Mouse (Mus musculus) T-helper 2 cell (primary cell): ENCODE results near the gene Itgae.

ENCODE experiments used
- in situ Hi-C: fragments of 300-600 bp; cut with MboI, MseI; formaldehyde crosslinking; loops from one replicate; pipeline ENCODE4 v1.15.1; 2025; ENCODE audit warnings: high pct_unique_total_duplicates

Itgae gene

DNA sequence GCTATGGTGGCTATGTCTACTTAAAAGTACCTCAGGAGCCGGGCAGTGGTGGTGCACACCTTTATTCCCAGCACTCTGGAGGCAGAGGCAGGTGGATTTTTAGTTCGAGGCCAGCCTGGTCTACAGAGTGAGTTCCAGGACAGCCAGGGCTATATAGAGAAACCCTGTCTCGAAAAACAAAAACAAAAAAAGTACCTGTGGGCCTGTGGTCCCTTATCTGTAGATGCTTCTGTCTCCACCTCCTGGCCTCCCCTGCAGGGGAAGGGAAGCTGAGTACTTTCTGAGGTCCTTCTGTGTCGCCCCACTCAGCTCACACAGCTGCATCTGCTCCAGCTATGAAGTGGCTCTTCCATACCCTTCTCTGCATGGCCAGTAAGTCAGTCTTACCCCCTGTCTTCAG lies at the start of gene Itgae:
TSS of gene Itgae (plus strand) at position 301 of the 400 bp plus-strand sequence.
- in situ Hi-C loops: no loop called here

GRCm38 (mm10) chr11:73044229-73044755 lies 46.1 kb upstream of the Itgae start:
- in situ Hi-C loops: loop anchor here (10.0 kb wide), 1 partner anchor 469 kb away; no protein-coding TSS in a partner anchor

DNA sequence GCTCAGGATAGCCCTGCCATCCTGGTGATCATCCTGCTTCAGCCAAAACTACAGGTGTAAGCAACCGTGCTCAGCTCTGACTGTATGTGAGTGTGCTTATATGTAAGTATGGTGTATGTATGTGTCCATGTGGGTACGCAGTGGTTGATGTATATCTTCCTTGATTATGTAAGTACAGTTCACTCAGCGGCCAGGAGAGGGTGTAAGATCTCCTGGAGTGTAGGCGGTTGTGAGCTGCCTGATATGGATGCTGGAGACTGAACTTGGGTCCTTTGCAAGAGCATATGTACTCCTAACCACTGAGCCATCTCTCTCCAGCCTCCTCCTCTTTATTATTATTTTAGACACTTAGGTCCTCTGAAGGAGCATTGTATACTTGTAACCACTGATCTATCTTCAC lies 45.6 kb upstream of the Itgae start:
- in situ Hi-C loops: loop anchor here (10.0 kb wide), 1 partner anchor 470 kb away; no protein-coding TSS in a partner anchor

- in situ Hi-C loops: loop anchor here (10.0 kb wide), 1 partner anchor 473 kb away; no protein-coding TSS in a partner anchor
Observed at GRCm38 (mm10) chr11:73047542-73047996, 42.8 kb upstream of the Itgae start, which contains the start of gene Ncbp3. Gene Ncbp3, plus strand, starts transcription at chr11:73047783.

DNA sequence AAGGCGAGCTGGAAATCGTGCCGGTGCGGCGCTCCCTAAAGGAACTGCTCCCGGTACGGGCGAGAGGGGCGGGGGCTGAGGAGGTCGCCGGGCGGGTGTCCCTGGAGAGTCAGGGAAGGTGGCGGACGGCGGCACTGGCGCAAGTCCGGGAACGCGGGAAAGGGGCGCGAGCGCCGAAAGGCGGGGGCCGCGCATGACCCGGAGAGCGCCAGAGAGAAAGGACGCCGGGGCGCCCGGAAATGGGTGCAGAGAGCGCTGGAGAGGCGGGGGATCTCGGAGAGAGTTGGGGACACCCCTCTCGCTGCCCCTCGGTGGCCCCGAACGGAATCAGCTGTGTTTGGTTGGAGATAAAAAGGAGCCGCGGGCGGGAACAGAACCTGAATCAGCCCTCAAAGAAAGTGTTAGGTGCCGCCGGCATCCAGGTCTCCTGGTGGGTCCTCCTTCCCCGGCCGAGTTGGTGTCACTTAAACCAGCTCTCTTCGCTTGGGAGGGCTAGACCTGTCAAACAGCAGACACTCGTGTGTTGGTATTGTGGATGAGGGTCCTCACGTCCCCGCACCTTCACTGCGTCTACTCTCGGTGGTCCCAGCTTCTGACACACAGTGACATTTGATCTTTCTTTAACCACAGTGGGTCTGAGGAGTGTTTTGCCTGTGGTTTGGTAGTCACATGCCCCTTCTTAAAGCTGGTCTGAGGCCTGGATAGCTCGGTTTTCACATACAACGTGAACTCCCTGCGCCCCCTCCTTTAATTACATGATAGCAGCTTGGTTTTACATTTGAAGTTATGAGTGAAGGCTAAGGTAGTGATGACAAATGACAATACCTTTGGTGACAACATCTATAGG lies 42.1 kb upstream of the Itgae start:
- in situ Hi-C loops: loop anchor here (10.0 kb wide), 1 partner anchor 473 kb away; no protein-coding TSS in a partner anchor

- in situ Hi-C loops: loop anchor here (10.0 kb wide), 1 partner anchor 475 kb away; no protein-coding TSS in a partner anchor
Observed at GRCm38 (mm10) chr11:73049335-73049734, 41.0 kb upstream of the Itgae start.

DNA sequence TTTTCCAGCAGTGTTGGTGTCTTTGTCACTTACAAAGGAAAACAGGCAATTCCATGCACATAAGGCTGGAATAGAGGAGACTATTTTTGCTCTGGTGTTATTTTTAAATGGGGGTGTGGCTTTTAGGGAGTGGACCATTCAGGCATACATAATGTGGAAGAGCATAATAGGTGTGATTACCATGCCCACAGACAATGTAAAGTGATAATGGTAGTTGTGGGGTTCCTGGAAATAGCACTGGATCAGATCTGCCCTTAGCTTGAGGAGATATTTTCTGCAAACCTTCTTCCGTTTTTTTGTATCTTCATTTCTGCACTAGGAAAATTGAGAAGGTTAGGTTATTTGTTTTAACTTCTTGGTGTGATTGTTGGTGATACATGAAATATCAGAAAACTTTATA lies 37.6 kb upstream of the Itgae start:
- in situ Hi-C loops: loop anchor here (10.0 kb wide), 1 partner anchor 1732 kb away; no protein-coding TSS in a partner anchor

- in situ Hi-C loops: loop anchor here (10.0 kb wide), 1 partner anchor 1727 kb away; no protein-coding TSS in a partner anchor
Observed at GRCm38 (mm10) chr11:73057701-73058100, 32.7 kb upstream of the Itgae start.

GRCm38 (mm10) chr11:73059630-73060029 lies 30.8 kb upstream of the Itgae start:
- in situ Hi-C loops: loop anchor here (10.0 kb wide), 1 partner anchor 1725 kb away; no protein-coding TSS in a partner anchor

DNA sequence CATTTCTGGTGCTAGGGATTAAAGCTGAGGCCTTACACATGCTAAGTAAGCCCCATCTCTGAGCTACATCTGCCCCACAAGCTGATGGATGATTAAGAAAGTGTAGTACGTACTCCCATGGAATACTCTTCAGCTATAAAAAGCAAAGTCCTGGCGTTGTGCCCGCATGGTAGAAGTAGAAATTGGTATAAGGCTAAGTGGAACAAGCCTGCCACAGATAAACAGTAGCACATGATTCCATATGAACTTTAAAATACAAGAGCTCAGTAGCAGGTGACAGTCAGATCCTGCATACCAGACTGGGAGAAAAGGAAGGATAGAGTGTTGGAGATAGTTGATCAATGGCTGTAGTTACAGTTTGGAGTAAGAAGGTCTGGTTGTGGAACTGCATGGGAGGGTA lies 29.0 kb upstream of the Itgae start:
- in situ Hi-C loops: no loop called here

DNA sequence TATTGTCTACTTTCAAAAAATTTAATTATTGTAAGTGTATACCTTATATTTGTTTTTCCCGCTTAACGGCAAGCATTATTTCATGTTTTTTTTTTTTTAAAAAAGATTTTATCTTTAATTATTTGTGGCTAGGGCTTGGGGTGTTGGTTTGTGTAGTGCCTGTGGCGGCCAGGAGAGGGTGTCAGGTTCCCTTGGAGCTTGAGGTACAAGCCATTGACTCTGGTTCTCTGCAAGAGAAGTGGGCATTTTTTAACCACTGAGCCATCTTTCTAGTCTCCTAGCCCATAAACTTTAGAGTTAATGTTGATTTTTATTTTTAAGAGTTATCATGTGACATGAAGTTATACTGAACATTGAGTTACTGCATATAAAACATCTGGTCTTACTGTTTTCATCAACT lies 18.5 kb upstream of the Itgae start:
- in situ Hi-C loops: no loop called here

- in situ Hi-C loops: no loop called here
Observed at GRCm38 (mm10) chr11:73076295-73076694, 14.1 kb upstream of the Itgae start.

DNA sequence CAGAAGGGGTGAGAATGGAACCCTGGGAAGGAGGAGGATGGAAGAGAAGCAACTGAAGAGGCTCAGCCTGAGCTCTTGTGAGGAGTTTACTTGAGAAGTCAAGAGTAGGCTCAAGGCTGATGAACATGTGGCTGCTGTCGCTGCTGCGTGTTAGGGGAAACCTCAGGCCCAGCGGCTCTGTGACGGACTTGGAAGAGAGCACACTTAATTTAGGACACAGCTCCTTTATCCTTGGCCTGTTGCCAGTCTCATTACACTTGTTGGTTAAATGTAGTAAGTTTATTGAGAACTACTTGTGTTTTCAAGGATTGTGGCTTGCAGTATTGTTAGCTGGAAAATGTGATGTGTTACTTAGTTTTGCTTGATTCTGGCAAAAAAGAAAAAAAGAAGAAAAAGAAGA lies 13.7 kb upstream of the Itgae start:
- in situ Hi-C loops: no loop called here

DNA sequence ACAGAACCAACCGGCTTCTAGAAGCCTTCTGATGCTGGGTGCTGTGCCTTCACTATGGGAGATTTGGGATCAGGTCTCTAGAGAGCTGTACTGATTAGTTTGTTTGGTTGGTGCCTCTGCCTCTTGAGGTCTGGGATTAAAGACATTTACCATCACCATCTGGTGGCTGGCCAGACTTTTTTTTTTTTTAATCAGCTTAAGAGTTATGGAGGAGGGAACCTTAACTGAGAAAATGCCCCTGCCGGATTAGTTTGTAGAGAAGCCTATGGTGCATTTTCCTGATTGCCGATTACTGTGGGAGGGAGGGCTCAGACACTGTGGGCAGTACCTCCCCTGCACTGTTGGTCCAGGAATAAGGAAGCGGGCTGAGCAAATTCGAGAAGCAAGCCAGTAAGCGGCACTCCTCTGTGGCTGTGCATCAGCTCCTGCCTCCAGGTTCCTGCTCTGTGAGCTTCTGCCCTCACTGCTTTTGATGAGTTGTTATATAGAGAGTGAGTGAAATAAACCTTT lies 13.1 kb upstream of the Itgae start:
- in situ Hi-C loops: no loop called here

DNA sequence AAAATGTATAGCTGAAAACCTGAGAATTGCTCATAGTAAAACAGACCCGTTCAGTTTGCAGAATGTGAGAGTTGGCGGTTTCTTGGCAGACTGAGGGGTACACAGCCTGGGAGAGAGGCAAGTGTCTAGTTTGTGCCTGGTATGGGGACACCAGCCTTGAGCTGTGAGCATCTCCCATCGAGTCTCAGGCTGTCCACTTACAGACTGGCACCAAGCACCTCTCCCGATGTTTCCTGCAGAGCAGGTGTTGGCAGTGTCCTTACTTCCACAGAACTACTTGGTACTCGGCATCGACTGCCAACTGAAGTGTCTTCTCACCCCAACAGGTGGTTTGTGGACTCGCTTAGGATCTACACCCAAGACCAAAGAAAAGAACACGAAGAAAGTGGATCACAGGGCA lies 11.8 kb upstream of the Itgae start:
- in situ Hi-C loops: no loop called here

DNA sequence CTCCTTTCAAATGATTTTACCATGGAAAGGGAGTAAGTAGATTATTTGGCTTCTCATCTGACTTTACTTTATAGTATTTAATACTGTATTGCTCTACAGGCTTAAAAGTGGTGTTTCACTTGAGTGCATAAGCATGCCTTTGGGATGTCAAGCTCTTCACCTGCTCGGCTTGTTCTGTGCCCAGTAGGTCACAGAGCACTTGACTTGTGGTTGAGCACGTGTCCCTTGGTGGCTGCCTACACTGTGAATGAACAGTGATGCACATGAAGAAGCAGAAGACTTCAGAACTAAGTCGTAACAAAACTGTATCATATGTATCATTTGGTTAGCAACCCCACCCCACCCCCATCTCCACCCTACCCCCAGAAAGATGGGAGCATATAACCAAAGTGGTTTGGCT lies 10.1 kb upstream of the Itgae start:
- in situ Hi-C loops: no loop called here

DNA sequence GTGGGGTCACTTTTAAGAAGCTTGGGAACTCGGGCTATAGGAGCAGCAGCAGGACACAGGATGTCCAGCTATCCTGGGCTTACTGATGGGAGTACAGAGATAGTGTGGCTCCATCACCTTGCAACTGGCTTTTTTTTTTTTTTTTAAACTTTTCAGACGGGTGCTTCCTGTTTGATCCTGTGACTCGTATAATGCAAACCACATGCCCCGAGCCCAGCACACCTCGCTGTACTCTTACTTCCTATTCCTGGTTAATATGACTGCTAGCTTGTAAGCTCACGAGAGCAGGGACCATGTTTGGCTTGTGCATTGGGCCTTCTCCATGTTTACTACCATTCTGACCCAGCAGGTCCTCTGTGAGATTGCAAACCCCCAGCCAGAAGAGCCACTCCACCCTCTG lies 6.1 kb upstream of the Itgae start:
- in situ Hi-C loops: no loop called here

DNA sequence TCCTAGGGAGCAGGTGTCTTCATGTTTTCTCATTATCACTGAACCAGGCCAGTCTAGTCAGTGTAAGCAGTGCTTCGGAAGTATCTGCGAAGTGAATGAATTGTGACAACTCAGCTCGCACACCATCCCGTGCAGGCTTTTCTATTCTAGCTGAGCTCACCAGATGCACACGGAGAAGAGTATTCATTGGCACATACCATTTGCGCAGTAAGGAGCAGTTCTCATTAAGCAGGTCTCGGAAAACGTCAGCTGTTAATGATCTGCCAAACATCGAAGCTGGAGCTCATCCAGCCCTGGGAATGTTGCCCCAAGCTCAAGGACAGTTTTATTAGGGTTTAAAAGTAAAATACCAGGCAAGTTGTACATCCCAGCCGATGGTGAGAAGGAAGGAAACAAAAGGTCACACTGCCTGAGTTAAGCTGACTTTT lies 5.6 kb upstream of the Itgae start:
- in situ Hi-C loops: no loop called here

DNA sequence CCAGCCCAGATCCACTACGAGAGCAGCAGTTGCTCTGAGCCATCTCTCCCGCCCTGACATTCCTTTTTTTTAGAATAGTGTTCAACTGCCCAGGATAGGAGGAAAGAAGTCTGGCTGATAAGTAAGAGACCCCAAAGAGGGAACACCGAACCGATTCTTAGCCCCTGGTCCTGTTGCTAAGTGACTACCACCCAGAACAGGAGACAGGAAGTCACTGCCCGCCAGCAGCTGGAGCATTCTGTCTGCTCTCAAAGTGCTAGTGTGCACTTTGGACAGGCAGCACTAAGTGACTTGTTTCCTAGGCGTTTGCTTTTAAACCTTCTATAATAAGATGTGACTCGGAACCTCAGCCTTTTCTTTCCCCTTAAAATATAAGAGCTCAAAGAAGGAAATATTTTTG lies 5.0 kb upstream of the Itgae start:
- in situ Hi-C loops: no loop called here

DNA sequence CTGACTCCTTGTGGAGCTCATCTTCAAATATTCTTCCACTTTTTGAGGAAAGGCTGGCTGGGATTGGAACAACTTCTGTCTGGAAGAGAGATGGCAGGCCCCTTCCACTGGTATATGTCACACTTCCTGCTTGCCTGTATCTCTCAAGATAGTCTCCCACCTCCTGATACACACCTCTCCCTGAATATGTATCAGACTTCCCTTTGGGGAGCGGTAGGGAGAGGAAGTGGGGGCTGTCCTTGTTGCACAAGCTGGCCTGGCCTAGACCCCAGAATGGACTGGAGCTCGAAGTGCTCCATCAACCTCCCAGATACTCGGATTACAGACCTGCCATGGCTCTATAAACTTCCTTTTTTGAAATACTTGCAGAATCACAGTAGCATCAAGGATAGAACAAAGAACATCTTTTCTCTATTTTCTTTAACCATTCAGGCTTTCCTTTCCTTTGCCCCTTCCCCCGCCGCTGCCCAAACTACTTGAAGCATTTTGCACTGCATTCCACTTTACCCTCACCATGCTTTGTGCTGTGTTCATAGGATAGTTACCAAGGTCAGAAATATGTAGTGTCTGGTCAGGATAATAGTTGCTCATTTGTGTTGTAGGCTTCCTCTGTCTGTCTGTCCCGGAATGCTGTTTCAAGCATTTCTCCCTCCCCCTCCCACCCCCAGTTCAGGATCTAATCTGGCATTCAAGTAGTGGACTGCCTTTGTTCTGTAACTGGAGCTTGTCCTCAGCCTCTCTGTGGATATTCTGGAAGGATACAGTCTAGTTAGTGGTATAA lies 2.5 kb upstream of the Itgae start:
- in situ Hi-C loops: no loop called here

- in situ Hi-C loops: no loop called here
Observed at GRCm38 (mm10) chr11:73090826-73091225, 443 bp downstream of the Itgae start.

DNA sequence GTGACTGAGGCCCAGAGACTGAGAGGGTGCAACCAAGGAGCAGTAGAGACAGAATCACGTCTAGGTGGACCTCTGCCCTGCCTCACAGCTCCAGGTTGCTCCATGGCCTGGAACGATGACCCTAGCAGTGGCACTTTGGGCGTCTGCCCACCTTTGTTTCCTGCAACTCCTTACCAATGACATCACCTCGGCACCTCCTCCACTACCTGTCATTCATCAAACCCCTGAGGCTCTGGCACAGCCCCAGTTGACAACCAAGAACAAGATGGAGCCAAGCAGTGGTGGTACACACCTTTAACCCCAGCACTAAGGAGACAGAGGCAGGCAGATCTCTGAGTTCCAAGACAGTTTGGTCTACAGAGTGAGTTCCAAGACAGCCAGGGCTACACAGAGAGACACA lies 1.7 kb downstream of the Itgae start:
- in situ Hi-C loops: no loop called here
